Mouse (Mus musculus): Measurements from ENCODE around the gene Gm10375. TPM values are rescaled to one million over a fixed set of nuclear protein-coding genes. Genes with fewer than 3 reads are reported as not detected.

Gene Gm10375
- polyA plus RNA-seq (2017; shearing (Covaris generic)) = not detected

DNA sequence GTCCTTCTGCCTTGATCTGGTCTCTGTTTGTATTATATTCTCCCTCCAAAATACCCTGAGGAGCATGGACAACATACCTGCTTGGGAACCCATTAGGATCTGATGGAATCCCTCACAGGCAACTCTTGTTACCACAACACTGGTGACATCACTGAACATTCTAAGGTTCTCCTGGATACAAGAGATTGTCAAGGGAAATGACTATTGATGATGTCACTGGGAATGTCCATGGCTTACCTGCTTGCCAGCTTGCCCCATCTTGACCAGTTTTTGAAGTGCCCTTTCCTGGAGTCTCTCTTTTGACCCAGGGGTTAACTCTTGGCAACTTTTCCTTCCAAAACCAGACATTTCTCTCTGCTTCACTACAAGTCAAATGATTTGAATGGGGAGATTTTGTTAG, at the start of gene Gm10375:
Gene Gm10375, minus strand, starts transcription at position 101 of the 400 bp plus-strand sequence.

DNA sequence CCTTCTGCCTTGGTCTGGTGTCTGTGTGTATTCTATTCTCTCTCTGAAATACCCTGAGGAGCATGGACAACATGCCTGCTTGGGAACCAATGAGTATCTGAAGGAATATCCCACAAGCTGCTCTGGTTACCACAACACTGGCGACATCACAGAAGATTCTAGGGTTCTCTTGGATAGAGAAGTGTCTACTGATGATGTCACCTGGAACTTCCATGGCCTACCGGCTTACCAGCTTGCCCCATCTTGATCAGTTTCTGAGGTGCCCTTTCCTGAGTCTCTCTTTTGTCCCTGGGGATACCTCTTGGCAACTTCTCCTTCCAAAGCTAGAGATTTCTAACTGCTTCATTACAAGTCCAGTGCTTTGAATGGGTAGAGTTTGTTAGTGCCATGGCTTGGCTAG, 28.8 kb downstream of the Gm10375 start, which contains the start of gene Gm17654:
Gene Gm17654, minus strand, starts transcription at position 101 of the 400 bp plus-strand sequence.

Other genes starting within 250 kb of the Gm10375 start
- not detected for gene Gm8138, start 191.7 kb downstream of the Gm10375 start, polyA plus RNA-seq (2017; shearing (Covaris generic))
- gene Gm5799, start 64.4 kb downstream of the Gm10375 start, polyA plus RNA-seq (2017; shearing (Covaris generic)) = not detected
- not detected for gene Gm17654, start 28.9 kb downstream of the Gm10375 start, polyA plus RNA-seq (2017; shearing (Covaris generic))
- gene Gm8165, start 69.2 kb upstream of the Gm10375 start, polyA plus RNA-seq (2017; shearing (Covaris generic)) = not detected
- 1.3 TPM for gene Gm7324, start 89.8 kb upstream of the Gm10375 start, polyA plus RNA-seq (2017; shearing (Covaris generic))
- not detected for gene Gm16506, start 119.5 kb upstream of the Gm10375 start, polyA plus RNA-seq (2017; shearing (Covaris generic))
- 0.22 TPM for gene Gm6526, start 139.9 kb upstream of the Gm10375 start, polyA plus RNA-seq (2017; shearing (Covaris generic))
- not detected for gene Gm8180, start 176.7 kb upstream of the Gm10375 start, polyA plus RNA-seq (2017; shearing (Covaris generic))